Mouse (Mus musculus): Measurements from ENCODE around the gene Gins2. TPM values are rescaled to one million over a fixed set of nuclear protein-coding genes. Genes with fewer than 3 reads are reported as not detected.
A peak's percentile ranks its signal among the peaks of the same experiment; 100 is the strongest.

The Gins2 gene
- polyA plus RNA-seq, 1 experiment from 2014 or later: 20.3 TPM

- Histone ChIP-seq H3K9ac (replicated peaks) (no peak overlapping the region), H3K4me1 (ENCODE audit: insufficient read depth) (peaks cover 63% of the 10 kb centered on the region), H3K4me3 (ENCODE audit: low read depth, low read length) (no peak overlapping the region), H3K4me2 (ENCODE audit: low read depth, low read length) (no peak overlapping the region), H3K9me3 (ENCODE audit: low read length) (no peaks in the 10 kb centered on the region), H3K27me3 (ENCODE audit: insufficient read depth, low read length) (no peaks in the 10 kb centered on the region), H3K27ac (ENCODE audit: low read depth) (peak overlapping the region; percentile 53), H3K36me3 (replicated peaks; ENCODE audit: insufficient read depth, low read length) (peaks cover 12% of the 10 kb centered on the region; the same call in 1 of the 2 replicates)
- TF ChIP-seq CTCF (IDR thresholded peaks at IDR 0.05; ENCODE audit: low read depth): no peak
- no peak for TF ChIP-seq EP300 (IDR thresholded peaks at IDR 0.05; ENCODE audit: low read depth)
- ATAC-seq (no peak), DNase-seq (no peak)
- WGBS (ENCODE audit: insufficient replicate concordance): 74% methylated on average over 16 of the region's 16 CpGs
Observed at GRCm38 (mm10) chr8:120548313-120548761, 40.8 kb downstream of the Gins2 start.

- peak; percentile 16; the same call in 1 of the 2 replicates for ATAC-seq
- no peak overlapping the region for H3K4me3 ChIP-seq (ENCODE audit: low read depth, low read length)
- peaks cover 11% of the 10 kb centered on the region; the same call in 1 of the 2 replicates for H3K36me3 ChIP-seq (replicated peaks; ENCODE audit: insufficient read depth, low read length)
- H3K27me3 ChIP-seq (ENCODE audit: insufficient read depth, low read length): no peaks in the 10 kb centered on the region
- 54% methylated on average over 9 of the region's 9 CpGs for WGBS (ENCODE audit: insufficient replicate concordance)
- TF ChIP-seq EP300 (IDR thresholded peaks at IDR 0.05; ENCODE audit: low read depth) (no peak), CTCF (IDR thresholded peaks at IDR 0.05; ENCODE audit: low read depth) (no peak)
- no peaks in the 10 kb centered on the region for H3K9me3 ChIP-seq (ENCODE audit: low read length)
- H3K4me1 ChIP-seq (ENCODE audit: insufficient read depth): peaks cover 70% of the 10 kb centered on the region
- H3K4me2 ChIP-seq (ENCODE audit: low read depth, low read length): no peak overlapping the region
- DNase-seq: no peak
- H3K9ac ChIP-seq (replicated peaks): no peak overlapping the region
- peak overlapping the region; percentile 53 for H3K27ac ChIP-seq (ENCODE audit: low read depth)
Observed at GRCm38 (mm10) chr8:120547562-120547961, 41.5 kb downstream of the Gins2 start.

- 59% methylated on average over 5 of the region's 5 CpGs for WGBS (ENCODE audit: insufficient replicate concordance)
- Histone ChIP-seq H3K4me3 (ENCODE audit: low read depth, low read length) (no peak overlapping the region), H3K27me3 (ENCODE audit: insufficient read depth, low read length) (no peaks in the 10 kb centered on the region), H3K9me3 (ENCODE audit: low read length) (no peaks in the 10 kb centered on the region), H3K9ac (replicated peaks) (no peak overlapping the region; the same call in 1 of the 2 replicates), H3K4me2 (ENCODE audit: low read depth, low read length) (peak overlapping the region; percentile 50), H3K4me1 (ENCODE audit: insufficient read depth) (peaks cover 93% of the 10 kb centered on the region), H3K36me3 (replicated peaks; ENCODE audit: insufficient read depth, low read length) (peaks cover 7% of the 10 kb centered on the region; the same call in 1 of the 2 replicates), H3K27ac (ENCODE audit: low read depth) (peak overlapping the region; percentile 87)
- DNase-seq (no peak), ATAC-seq (no peak)
- TF ChIP-seq CTCF (IDR thresholded peaks at IDR 0.05; ENCODE audit: low read depth) (no peak), EP300 (IDR thresholded peaks at IDR 0.05; ENCODE audit: low read depth) (no peak)
Observed at GRCm38 (mm10) chr8:120544155-120544554, 44.9 kb downstream of the Gins2 start.

DNA sequence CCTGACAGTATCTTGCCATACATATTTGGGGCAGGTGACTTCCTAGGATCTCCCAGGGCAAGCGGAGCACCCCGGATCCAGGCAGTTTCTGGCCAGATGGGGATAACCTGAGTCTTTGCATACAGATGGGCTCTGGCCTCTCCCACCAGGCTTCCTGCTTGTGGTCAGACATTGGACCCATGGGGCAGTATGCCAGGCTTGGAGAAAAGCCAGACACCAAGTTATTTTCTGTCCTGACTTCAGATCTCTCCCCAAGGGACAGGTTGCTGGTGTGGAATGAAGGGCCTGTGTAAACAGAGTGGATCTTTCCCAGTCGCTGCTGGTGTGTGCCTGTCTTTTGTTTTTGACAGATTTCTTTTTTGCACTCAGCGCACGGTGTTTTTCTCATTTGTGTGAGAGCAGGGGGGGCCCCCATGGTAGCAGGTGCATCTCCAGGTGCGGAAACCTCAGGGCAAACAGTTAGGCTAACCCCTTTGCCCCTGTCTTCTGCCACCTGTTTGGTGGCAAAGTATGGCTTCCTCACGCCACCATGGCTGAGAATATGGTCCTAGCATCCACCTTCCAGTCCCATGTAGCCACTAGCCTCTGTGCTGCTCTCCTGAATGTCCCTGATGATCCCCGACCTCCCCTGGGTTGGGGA lies 45.6 kb downstream of the Gins2 start:
- Histone ChIP-seq H3K27ac (ENCODE audit: low read depth) (peak overlapping the region; percentile 87), H3K36me3 (replicated peaks; ENCODE audit: insufficient read depth, low read length) (peaks cover 6% of the 10 kb centered on the region; the same call in 1 of the 2 replicates), H3K9ac (replicated peaks) (no peak overlapping the region; the same call in 1 of the 2 replicates), H3K4me2 (ENCODE audit: low read depth, low read length) (peak overlapping the region; percentile 50), H3K4me3 (ENCODE audit: low read depth, low read length) (no peak overlapping the region), H3K4me1 (ENCODE audit: insufficient read depth) (peaks cover 92% of the 10 kb centered on the region), H3K27me3 (ENCODE audit: insufficient read depth, low read length) (no peaks in the 10 kb centered on the region), H3K9me3 (ENCODE audit: low read length) (no peaks in the 10 kb centered on the region)
- 61% methylated on average over 8 of the region's 8 CpGs for WGBS (ENCODE audit: insufficient replicate concordance)
- peak; percentile 76 for DNase-seq
- TF ChIP-seq CTCF (IDR thresholded peaks at IDR 0.05; ENCODE audit: low read depth) (no peak), EP300 (IDR thresholded peaks at IDR 0.05; ENCODE audit: low read depth) (peak; percentile 19; the same call in 1 of the 2 replicates)
- peak; percentile 20 for ATAC-seq

DNA sequence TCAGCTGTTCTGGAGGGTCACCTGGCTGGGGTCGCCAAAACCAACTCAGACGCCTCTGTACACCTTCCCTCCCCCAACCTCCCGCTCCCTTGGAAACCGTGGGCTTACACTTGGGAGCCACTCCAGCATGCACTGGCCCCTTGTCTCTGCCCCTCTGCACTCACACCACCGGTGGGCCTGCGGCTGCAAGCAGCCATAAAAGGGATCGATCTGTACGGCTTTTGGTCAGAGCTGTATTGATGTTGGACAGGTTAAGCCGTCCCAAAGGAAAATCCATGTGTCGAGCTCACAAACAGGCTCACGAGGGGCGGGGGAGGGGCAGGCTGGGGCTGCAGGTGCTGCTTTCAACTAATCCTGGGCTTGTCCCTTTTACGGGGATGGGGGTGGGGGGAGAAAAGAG lies 46.1 kb downstream of the Gins2 start:
- H3K36me3 ChIP-seq (replicated peaks; ENCODE audit: insufficient read depth, low read length): peaks cover 6% of the 10 kb centered on the region; the same call in 1 of the 2 replicates
- no peaks in the 10 kb centered on the region for H3K27me3 ChIP-seq (ENCODE audit: insufficient read depth, low read length)
- WGBS (ENCODE audit: insufficient replicate concordance): 50% methylated on average over 13 of the region's 13 CpGs
- H3K27ac ChIP-seq (ENCODE audit: low read depth): peak overlapping the region; percentile 87
- peak overlapping the region; percentile 50 for H3K4me2 ChIP-seq (ENCODE audit: low read depth, low read length)
- peak overlapping the region; percentile 30 for H3K9ac ChIP-seq (replicated peaks)
- TF ChIP-seq CTCF (IDR thresholded peaks at IDR 0.05; ENCODE audit: low read depth) (no peak), EP300 (IDR thresholded peaks at IDR 0.05; ENCODE audit: low read depth) (no peak)
- H3K4me1 ChIP-seq (ENCODE audit: insufficient read depth): peaks cover 87% of the 10 kb centered on the region
- no peaks in the 10 kb centered on the region for H3K9me3 ChIP-seq (ENCODE audit: low read length)
- ATAC-seq: peak; percentile 29
- no peak overlapping the region for H3K4me3 ChIP-seq (ENCODE audit: low read depth, low read length)
- peak; percentile 69 for DNase-seq

DNA sequence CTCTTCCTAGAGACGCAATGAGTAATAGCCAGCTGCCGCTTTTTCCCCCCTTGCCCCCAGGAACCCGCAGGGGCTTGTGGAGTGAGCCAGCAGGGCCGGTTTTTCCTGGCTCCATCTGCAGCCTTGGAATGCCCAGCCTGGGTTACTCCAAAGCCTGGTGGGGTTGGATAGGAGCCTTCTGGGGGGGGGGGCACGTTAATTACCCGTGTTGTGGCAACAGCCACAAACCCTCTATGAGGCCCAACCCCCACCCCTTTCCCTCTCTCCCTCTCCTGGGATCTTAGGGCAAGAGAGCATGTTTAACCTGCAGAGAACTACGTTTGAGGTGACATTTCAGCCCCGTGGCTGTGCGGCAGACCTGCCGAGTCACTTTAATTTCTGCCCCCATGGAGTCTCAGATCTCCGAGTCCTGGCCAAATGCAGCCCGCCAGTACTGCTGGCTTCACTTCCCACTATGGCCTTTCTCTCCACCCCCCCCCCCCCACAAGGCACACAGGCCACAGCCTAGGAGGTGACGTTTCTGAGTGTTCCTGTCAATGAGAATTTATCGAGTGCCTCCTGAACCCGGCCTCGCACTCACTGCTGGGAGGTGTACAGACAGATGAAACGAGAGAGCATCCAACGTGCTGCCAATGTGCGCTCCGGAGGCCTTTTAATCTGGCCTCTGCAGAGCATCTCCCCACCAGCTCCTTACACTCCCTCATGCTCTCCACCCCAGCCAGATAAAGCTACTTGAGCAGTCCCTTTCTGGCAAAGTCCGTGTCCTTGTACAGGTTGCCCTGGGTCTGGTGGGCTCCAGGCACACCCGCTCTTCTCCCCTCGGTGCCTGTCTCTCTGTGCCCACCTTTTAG lies 49.1 kb downstream of the Gins2 start:
- H3K27me3 ChIP-seq (ENCODE audit: insufficient read depth, low read length): no peaks in the 10 kb centered on the region
- no peaks in the 10 kb centered on the region for H3K9me3 ChIP-seq (ENCODE audit: low read length)
- H3K4me1 ChIP-seq (ENCODE audit: insufficient read depth): peaks cover 75% of the 10 kb centered on the region
- peak; percentile 45; the same call in 1 of the 2 replicates for TF ChIP-seq EP300 (IDR thresholded peaks at IDR 0.05; ENCODE audit: low read depth)
- TF ChIP-seq CTCF (IDR thresholded peaks at IDR 0.05; ENCODE audit: low read depth): no peak
- peak overlapping the region; percentile 94 for H3K4me2 ChIP-seq (ENCODE audit: low read depth, low read length)
- ATAC-seq (peak; percentile 11), DNase-seq (peak; percentile 66)
- H3K9ac ChIP-seq (replicated peaks): peak overlapping the region; percentile 90
- H3K36me3 ChIP-seq (replicated peaks; ENCODE audit: insufficient read depth, low read length): 0 out of 2 replicates have a peak, but pooled peaks cover 3% of the 10 kb centered on the region
- peak overlapping the region; percentile 98 for H3K27ac ChIP-seq (ENCODE audit: low read depth)
- WGBS (ENCODE audit: insufficient replicate concordance): 24% methylated on average over 23 of the region's 23 CpGs
- peak overlapping the region; percentile 79 for H3K4me3 ChIP-seq (ENCODE audit: low read depth, low read length)
